Mouse (Mus musculus) embryo, embryonic 10.5 days (tissue): ENCODE measurements around the gene Lrit3.
A peak's percentile ranks its signal among the peaks of the same experiment; 100 is the strongest.

ENCODE experiments used
- DNase-seq: peaks from one replicate; pipeline ENCODE4 v3.0.0-alpha.2; 2015; ENCODE audit warnings: low spot score

Lrit3 gene

DNA sequence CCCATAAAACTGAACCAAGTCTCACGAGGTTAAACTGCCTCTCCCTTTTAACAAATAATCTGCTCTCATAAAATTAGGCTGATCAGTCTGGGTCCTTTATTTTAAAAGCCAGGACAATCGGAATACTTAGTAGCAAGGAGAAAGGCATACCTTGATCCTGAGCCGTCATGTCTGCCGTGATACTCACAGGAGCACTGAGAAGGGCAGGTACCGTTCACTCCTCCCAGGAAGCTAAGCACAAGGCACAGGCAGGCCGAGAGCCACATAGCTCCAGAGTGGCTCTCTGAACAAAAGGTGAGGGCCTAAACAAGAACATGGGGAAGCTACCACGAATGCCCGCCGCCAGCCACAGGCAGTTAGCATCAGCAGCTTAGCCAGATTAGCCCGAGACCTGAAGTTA is at the start of gene Lrit3:
Gene Lrit3 (minus strand): TSS at position 266 of the 400 bp plus-strand sequence.
- no peak for DNase-seq

GRCm38 (mm10) chr3:129846846-129847245 is 43.0 kb upstream of the Lrit3 start:
- no peak for DNase-seq

- DNase-seq = no peak
Observed at GRCm38 (mm10) chr3:129845868-129846267, 42.0 kb upstream of the Lrit3 start.

DNA sequence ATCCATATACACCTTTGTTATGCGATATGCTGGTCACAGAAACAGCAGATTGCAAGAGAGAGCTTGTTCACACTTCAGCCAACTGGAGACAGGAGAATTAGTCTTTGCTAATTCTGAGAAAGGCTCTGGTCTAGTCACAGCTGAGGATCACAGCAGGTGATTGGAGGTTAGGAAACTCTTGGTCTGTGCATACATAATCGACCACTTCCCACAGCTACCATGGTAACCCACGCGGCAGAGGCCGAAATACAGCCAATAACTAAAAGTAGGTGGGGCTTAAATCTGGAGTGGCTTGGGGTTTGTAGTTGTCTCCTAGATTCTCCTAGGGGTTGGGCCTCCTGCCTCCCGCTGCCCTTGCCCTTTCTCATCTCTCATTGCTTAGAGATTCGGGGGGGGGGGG is 34.2 kb upstream of the Lrit3 start:
- no peak for DNase-seq

DNA sequence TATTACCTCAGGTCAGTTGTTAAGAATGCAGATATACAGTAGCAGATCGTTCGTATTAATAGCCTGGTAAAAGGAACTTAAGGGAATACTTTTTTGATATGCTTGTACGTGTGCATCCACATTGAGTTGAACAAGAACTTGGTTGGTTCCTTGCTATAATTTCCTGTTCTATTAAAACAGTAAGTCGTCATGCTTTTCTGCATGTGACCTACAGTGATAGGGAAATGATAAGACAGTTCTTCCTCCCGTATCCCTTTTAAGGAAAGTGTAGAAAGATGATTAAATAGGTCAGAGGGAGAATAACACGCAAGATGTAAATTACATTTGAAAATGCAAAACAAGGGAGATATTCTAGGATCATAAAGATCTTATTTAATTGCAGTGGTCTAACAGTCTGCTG is 33.1 kb upstream of the Lrit3 start:
- no peak for DNase-seq

DNA sequence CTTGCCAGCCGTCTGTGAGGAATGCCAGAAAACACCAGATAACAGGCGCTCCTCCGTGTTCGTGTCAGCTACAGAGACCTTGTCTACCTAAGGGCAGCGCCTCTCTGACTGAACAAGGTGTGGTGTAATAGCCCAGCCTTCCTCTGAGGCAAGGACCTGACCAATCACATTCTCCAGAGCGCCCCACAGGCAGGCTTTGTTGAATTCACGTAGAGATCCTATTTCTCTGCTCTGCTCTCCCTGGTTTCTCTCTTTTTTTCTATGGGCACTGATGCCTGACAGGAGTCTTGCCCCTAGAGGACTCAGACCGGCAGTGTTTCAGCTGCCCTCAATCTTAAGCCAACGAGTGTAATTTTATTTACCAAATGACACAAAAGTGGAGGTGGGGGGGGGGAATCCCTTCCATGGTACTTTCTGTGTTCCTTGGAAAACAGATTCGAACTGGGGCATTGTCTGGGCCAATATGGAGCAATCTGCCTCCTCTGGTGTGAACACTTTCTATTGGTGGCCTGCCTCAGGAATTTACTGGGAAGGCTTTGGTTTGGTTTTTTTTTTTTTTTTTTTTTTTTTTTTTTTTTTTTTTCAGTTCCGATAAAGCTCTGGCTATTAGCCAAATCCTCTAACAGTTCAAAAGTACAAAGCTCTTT is 32.3 kb upstream of the Lrit3 start:
- DNase-seq = peak; percentile 32

- DNase-seq = no peak
Observed at GRCm38 (mm10) chr3:129835388-129835934, 31.6 kb upstream of the Lrit3 start, which contains the start of gene Cfi. TSS of gene Cfi (plus strand) at chr3:129835884.

DNA sequence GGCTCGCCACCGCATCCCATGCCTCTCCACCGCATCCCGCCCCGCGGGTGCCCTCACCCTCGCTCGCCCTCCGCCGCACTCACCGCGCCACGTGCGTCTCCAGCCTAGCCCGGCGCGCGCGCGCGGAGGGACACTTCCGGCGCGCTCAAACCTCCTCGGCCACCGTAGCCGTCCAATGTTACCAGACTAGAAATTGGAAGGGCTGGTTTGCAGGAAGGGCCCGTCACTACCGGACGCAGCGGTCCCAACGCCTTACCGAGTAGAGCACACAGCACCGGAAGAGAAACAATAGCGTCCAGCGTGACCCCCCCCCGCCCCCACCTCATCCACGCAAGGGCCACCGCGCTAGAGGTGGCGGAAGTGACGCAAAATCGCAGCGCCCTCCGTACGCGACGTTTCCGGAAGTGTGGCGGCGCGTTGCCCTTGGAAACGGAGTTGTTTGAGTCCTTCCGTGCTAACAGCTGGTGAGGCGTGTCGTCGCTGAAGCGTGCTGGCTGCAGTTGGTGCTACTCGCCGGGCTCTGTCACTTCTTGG is 27.3 kb upstream of the Lrit3 start, which contains the start of gene Gar1:
Gene Gar1 (minus strand): TSS at position 362 of the 534 bp plus-strand sequence.
- DNase-seq = peak; percentile 98

GRCm38 (mm10) chr3:129830626-129831025 is 26.8 kb upstream of the Lrit3 start:
- no peak for DNase-seq

DNA sequence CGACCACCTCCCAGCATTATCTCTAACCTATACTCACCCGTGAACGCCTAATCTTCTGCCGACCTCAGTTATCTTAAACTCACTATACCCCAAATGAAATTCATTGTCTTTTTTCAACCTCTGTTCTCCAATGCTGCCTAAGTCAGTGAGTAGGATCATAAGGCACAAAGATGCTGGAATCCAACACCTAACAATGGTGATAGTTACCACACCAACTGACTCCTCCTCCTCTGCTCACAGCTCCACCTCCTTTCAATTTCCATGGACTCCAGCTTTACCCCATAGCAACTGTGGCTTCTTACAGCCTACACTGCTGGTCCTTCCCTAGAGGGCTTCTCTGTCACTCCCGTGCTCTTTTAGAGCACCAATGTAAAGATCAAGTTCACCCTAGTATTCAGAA is 23.9 kb upstream of the Lrit3 start:
- no peak for DNase-seq

DNA sequence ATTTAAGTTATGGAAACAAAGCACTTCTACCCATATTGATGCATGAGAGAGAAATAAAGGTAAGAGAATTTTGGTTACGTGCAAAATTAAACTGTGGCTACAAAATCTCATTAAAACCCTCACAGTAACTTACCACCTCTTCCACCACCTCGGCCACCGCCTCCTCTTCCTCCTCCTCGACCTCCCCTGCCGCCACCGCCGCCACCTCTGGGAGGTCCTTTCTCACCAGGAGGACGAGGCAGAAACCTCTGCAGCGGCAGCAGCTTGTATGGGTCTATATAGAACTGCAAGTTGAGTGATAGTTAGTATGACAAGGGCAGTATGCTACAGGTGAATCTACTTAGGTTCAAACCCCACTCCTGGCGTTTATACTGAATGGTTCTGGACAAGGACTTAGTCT is 22.9 kb upstream of the Lrit3 start:
- DNase-seq = no peak

DNA sequence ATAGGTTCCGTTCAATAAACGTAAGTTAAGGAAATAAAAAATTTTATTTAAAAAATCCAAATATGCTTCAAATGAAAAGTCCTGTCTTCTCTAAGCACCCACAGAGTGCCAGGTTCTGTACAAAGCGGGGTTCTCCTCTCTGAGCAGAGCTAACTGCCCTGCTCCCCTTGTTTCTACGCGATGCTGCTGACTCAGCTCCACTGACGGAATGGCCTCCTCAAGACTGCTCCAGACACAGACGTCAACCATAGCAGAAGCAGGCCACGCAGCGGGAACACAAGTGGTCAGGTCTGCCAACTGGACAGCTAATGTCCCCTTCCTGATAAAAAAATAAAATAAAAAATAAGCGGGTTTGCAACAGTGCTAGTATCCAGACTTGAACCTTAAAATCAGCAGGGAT is 21.1 kb upstream of the Lrit3 start:
- no peak for DNase-seq

DNA sequence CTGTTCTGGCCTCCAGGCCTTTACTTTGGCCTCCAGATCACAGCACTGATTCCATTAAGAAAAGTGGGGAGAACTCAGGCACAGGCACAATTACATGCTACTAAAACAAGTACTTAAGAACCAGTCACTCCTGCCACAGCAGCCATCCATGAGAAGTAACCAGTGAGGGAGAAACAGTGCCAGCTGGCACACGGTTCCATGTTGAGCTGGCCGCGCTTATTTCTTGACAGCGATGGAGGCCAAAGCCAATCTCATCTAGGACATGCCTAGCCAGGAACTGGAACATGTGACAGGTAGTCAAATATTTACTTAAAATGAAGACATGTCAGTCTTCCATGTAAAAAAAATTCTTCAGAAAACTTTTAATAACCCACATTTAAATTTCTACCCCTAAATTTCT is 20.3 kb upstream of the Lrit3 start:
- DNase-seq = no peak

GRCm38 (mm10) chr3:129823293-129823692 is 19.5 kb upstream of the Lrit3 start:
- peak; percentile 76 for DNase-seq

- DNase-seq = no peak
Observed at GRCm38 (mm10) chr3:129822206-129822775, 18.5 kb upstream of the Lrit3 start, which contains the start of gene Rrh. TSS of gene Rrh (minus strand) at chr3:129822587.

GRCm38 (mm10) chr3:129821736-129822135 is 17.9 kb upstream of the Lrit3 start:
- DNase-seq = no peak

- no peak for DNase-seq
Observed at GRCm38 (mm10) chr3:129820847-129821246, 17.0 kb upstream of the Lrit3 start.

DNA sequence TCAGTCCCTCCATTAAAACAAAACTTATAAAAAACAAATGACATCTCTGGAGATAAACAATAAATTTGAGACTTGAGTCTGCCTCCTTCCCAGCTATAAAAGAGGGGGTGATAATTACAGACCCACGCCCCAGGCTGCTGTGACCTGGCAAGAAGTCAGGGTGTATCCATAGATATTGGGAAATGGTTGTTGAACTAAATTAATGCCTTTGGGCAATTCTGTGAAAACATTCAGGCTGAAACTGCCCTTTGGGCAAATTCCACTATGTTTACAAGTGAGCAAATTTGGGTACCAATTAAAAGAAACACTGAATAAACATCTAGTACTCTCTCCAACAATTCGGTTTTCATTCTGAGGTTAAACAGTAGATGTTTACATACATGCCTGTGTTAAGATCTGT is 4.8 kb downstream of the Lrit3 start:
- no peak for DNase-seq

- no peak for DNase-seq
Observed at GRCm38 (mm10) chr3:129798551-129798950, 5.3 kb downstream of the Lrit3 start.

DNA sequence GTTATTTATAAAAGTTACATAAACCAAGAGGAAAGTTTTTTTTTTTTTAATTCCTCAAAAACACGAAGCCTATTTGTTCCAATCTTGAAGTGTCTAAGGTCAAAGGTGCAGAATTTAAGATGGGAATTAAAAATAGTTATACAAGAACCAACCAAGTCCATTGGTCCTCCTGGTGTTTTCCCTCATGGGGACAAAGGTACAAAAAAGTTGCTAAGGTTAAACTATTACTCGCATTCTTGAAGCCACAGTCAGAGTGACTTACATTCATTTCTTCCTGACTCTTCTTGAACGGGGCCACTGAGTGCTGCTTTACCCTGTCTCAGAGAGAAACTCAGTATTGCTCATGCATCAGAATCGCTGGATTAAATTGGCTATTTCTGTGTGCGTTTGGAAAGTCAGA is 6.5 kb downstream of the Lrit3 start:
- no peak for DNase-seq

DNA sequence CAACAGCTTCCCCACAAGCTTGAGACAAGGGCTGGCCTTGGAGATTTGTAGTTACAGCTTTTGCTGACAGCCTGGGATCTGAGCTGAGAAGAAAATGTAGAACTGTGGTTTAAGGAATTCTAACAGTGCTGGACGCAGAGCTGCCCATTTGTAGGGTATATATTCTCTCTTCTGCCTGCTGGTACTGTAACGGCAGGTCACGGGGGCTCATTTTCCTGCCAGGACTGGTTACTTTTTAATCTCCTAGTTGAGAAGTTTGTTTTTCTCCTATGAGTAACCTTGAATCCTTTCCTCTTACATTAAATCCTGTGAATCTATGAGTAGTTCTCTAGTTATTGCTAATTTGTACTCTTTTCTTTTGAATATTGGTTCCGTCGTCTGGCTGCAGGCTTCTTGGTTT is 10.0 kb downstream of the Lrit3 start:
- DNase-seq = no peak

GRCm38 (mm10) chr3:129782746-129783145 is 21.1 kb downstream of the Lrit3 start:
- DNase-seq = no peak

- no peak for DNase-seq
Observed at GRCm38 (mm10) chr3:129781435-129781834, 22.4 kb downstream of the Lrit3 start.
